Mouse (Mus musculus): ENCODE results near the gene Ndufc2.
"Not testable (repeated sequence)": the region's sequence is repeated elsewhere in the genome, so short reads cannot be mapped to it uniquely, and the experiment has no call there.

The Ndufc2 gene

DNA sequence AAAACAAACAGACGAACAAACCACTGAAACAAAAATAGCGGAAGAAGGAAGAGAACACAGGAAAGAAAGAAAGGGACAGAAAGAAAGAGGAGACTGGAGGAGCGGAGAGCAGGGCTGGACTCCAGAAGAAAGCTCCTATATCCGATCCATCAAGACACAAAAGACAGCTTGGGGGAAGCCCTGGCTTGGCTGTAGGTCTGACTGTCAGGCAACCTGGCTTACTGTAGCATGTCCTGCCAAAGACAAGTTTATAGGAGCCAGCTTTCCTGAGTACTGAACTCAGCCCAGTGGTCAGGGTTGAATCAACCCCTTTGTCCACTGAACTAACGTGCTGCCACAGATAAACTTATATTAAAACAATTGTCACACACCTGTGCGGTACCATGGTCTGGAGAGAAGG is 27.5 kb downstream of the Ndufc2 start:
- no peak for DNase-seq (ENCODE audit: low spot score)

DNA sequence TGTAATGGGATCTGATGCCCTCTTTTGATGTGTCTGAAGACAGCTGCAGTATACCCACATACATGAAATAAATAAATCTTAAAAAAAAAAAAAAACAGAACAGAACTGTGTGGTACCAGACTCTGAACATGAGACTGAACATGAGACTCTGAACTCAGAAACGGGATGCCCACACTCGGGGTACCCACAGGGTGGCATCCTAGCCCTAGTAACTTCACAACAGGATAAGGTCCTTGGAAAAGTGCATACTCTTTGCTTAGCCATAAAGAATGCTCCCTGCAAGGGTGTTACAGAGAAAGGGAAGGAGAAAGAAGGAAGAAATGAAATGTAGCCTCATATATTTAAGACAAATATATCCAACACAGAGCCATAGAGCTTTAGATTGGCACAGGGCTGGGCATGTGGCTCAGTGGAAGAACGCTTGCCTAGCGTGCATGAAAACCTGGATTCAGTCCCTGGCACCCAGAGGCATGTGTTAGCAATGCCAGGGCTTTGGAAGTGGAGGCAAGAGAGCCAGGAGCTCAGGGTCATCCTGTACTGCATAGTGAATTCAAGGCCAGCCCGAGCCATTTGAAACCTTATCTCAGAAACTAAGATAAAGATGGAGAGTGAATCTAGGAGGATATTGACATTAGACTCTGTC is 28.1 kb downstream of the Ndufc2 start:
- no peak for DNase-seq (ENCODE audit: low spot score)

DNA sequence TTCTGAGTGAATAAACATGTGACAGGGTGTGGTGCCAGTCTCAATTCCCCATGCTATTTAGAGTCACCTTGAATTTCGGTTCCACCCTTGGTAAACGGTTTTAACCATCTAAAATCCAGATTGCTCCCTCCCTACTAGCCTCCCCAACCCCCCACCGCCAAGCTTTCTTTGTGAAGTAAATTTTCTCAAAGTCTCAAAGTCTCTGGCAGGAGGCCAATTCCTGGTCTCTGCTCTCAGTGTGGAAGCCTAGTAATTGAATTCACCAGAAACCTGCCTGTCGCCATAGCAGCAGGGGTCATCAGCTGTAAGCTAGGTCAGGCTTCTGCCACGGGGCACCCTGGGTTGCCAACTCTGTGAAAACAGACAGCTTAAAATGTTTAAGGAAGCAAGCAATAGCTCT is 29.9 kb downstream of the Ndufc2 start:
- no peak for DNase-seq (ENCODE audit: low spot score)

DNA sequence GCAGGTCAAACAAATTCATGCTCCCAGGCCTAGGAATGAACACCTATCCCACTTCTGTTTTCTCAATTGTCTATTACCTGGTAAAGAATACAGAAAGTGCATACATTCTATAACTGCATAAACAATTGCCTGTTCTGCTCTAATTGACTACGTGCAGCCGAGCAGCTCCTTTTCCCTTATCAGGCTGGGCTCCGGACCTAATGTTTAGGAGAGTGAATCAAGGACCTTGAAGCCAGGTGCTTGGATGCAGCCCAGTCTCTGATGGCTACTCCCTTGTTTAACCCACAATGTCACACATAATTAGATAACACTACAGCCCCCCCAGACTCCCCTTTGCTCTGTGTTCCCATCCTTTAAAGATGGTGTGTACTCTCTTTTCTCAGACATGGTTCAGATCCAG is 33.7 kb downstream of the Ndufc2 start:
- DNase-seq (ENCODE audit: low spot score) = not testable (repeated sequence)

DNA sequence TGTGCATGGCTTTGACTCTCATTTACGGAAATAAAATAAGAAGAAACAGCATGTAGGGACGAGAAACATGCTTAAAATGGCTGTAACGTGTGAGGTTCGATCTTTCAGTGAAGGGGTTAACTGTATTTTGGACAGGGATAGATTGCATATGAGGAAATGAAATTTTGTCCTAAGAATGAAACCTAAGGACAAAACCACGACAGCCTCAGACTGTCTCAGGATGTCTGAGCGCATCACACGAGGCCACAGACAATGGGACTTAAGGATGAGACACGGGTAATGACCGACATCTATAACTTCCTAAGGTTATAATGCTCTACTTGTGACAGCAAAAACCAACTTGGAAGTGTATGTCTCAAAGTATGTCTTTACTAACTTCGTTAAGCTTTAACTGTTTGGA is 34.7 kb downstream of the Ndufc2 start:
- no peak for DNase-seq (ENCODE audit: low spot score)

DNA sequence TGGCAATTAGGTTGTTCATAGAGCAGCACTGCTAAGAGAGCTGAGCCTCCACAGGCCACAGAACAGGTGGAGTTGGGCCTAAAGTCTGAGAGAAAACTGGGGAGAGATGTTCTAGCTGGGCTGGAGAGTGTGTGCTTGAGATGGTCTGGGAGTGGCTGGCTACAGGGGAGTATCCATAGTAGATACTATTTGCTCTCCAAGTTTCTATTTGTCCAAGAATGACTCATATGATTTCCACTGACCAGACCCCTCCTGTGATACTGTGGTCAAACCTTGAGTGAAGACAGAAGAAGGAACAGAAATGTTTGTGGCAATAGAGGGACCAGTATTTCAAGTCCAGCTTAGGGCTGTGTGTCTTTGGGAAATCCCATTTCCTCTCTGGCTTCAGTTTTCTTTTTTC is 39.2 kb downstream of the Ndufc2 start:
- no peak for DNase-seq (ENCODE audit: low spot score)

DNA sequence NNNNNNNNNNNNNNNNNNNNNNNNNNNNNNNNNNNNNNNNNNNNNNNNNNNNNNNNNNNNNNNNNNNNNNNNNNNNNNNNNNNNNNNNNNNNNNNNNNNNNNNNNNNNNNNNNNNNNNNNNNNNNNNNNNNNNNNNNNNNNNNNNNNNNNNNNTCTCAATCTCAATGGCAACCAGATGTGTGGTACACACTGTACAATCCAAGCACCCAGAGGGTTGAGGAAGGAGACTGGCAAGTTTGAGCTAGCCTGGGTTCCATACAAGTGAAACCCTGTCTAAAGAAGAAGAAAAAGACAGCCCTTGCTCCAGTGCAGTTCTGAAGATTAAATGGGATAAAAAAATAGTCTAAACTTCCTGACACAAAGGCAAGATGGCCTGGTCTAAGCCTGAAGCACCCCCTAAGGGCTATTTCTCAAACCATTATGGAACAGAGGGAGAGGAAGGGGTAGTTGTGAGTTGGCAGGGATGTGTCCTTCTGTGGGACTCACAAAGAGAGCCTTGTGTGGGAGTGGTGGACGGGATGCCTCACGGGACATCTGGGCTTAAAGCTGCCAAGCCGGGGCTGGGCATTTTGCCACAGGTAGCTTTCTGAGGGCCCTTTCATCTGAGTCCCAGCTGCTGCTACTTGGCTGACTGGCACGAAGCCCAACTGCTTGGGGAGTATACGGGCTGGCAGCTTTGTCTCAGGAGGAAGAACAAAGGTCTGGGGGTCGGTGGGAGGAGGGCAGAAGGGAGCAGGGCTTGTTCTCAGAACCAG is 46.5 kb downstream of the Ndufc2 start:
- DNase-seq (ENCODE audit: low spot score) = no peak

DNA sequence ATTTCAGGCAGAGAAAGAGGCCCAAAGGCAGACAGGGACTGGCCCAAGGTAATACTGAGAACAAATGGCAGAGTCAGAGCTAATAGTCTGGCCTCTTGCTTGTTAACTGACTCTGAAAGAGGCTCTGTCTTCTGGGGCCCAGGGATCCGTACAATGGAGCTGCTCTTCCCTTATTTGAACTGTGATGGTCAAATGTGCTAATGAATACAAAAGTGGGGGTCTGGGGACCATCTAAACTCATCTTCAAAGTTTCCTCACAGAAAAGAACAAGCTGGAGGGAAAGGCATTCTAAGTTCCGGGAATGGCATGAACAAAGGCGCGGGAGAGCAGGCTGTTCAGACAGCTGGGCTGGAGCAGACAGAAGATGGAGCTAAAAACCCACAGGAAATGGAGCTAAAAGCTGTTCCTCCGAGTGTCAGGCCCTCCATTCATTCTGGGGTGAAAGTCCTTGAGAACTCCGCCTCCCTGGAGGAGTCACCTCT is 47.3 kb downstream of the Ndufc2 start:
- no peak for DNase-seq (ENCODE audit: low spot score)

DNA sequence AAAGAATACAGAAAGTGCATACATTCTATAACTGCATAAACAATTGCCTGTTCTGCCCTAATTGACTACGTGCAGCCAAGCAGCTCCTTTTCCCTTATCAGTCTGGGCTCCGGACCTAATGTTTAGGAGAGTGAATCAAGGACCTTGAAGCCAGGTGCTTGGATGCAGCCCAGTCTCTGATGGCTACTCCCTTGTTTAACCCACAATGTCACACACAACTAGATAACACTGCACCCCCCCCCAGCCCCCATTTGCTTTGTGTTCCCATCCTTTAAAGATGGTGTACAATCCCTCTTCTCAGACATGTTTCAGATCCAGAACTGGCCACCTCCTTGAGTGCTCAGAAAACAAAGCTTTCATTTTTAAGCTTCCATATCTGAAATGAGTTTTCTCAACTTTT is 51.2 kb downstream of the Ndufc2 start, which contains the start of gene Kctd14:
TSS of gene Kctd14 (plus strand) at position 301 of the 400 bp plus-strand sequence.
- DNase-seq (ENCODE audit: low spot score) = not testable (repeated sequence)

DNA sequence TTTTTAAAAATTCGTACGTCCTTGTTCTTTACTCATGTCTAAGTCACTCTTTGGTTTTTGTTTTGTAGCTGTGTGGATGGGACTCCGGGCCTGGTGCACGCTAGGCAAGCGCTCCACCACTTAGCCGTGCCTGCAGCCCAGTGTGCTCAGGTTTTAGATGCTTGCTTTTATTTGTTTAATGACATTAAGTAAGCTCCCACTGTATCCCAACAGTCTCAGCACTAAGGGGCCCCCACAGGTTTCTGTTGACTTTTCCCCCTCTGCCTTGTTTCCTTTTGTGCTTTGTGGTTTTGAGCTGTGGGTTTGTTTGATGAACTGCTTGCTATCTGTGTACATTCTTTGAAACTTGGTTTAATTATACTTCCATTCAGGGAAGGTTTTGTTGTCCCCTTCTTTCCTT is 52.4 kb downstream of the Ndufc2 start:
- no peak for DNase-seq (ENCODE audit: low spot score)

DNA sequence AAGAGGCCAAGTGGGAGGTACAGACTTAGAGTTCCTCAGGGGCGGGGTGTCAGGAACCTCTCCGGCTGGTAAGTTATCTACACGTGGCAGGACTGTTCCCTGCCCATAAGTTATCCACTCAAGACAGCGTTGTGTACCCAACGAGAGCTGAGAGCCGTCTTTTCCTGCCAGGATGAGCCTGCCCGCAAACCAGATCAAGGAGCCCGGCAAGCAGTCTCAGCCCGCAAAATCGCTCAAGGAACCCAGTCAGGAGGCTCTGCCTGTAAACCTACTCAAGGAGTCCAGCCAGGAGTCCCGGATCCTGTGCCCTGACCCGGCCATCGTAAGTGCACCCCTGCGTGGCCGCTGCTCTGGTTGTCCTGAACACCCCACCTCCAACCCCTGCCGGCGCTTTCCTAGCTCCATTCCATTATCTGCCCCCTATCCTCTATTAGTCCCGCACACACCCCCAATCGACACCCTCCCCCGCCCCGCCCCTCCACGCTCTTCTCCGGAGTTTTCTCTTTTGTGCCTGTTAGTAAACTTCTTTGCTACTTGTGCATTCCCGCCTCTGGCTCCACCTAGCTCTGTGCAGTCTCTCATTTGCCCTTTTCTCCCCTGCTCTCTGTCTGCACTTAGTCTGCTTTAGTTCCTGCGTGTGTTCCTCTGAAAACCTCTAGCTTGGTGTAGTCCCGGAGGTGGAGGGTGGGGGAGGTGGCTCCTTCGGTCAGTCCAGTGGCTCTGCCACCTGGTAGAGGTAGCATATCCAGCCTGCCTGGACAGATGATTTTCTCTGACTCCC is 53.5 kb downstream of the Ndufc2 start:
- DNase-seq (ENCODE audit: low spot score) = peak; percentile 11

DNA sequence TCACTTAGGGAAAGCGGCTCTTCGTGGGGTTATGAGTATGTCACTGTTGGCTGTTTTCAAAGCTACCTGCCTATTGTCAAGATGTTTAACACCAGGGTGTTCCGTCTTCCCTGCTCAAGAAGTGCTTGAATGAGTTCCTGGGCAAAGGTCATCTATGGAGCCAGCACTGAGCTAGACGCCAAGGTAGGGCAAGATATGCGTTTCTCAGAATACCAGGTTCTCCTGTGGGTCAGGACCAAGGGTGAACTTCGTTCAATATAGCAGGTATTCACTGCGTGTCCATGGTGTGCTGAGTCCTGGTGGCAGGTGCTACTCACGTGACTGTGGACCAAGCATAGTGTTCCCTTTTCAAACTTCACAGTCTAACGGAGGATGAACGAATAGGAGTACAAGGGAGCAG is 55.0 kb downstream of the Ndufc2 start:
- DNase-seq (ENCODE audit: low spot score) = no peak

DNA sequence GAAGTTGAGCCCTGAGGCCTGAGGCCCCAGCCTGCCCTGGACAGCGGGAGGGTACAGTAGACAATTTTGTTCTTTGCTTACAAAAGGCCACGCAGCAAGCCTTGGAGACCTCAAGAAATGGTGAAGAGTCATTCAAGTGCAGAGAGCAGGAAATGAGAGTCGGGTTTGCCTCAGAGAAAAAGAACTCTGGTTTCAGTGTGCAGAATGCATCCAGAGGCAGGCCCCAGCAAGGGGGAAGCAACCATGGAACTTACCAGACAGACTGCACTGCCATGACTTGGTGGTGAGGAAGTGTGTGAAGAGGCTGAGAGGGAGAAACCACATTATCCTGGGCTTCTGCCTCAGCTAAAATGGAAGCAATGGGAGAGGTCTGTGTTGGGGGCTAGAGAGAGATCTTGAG is 55.8 kb downstream of the Ndufc2 start:
- DNase-seq (ENCODE audit: low spot score) = no peak
